In genomic region chr1:58031160-58031769, GRCm38 (mm10) we compare ENCODE assay signal across 8 mouse cellular contexts. TPM values are rescaled to one million over a fixed set of nuclear protein-coding genes. Genes with fewer than 3 reads are reported as not detected.
A peak's percentile ranks its signal among the peaks of the same experiment; 100 is the strongest.
DNase-seq lines count a peak whose midpoint lies in the region; ATAC-seq and TF ChIP-seq lines count a peak whose summit lies in the region.

No protein-coding gene starts in this region.

- POLR2A ChIA-PET in Patski (lab: Charles Lee) = interaction anchor here (0.7 kb wide), 1 partner anchor 261 kb away, joined by 3 read pairs; no protein-coding TSS in a partner anchor

- no peaks in the 10 kb centered on the region for H3K9me3 ChIP-seq in intestine, embryonic 15.5 days
- H3K9me3 ChIP-seq in limb, embryonic 13.5 days = no peaks in the 10 kb centered on the region

- DNase-seq in A20 (ENCODE audit: low read depth, low spot score) (peak; percentile 66), Patski (ENCODE audit: low read depth, low spot score) (peak; percentile 41)
- DNase-seq in cerebellum, adult 9-10 months = peak; percentile 52
- DNase-seq in gastrocnemius, adult 2 months = peak; percentile 75
- DNase-seq in naive thymus-derived CD4-positive, alpha-beta T cell, adult 2 months (ENCODE audit: low read depth) = peak; percentile 71
- peak; percentile 76 for DNase-seq in thymus, postnatal 0 days (ENCODE audit: low spot score)

- TF ChIP-seq CTCF in Patski (IDR thresholded peaks at IDR 0.05) = peak; percentile 88
- peak; percentile 79 for TF ChIP-seq CTCF in gastrocnemius, adult 2 months (IDR thresholded peaks at IDR 0.05)

- no peak overlapping the region for H3K4me2 ChIP-seq in intestine, embryonic 15.5 days (replicated peaks)
- H3K4me2 ChIP-seq in limb, embryonic 13.5 days (replicated peaks) = no peak overlapping the region

- no peak for ATAC-seq in Patski
- peak; percentile 47; the same call in 1 of the 2 replicates for ATAC-seq in intestine, embryonic 15.5 days
- ATAC-seq in limb, embryonic 13.5 days (ENCODE audit: low FRiP score, low read depth) = peak; percentile 55; the same call in 1 of the 2 replicates

- in situ Hi-C loops in Patski (cut with MboI; ENCODE audit: low pct_unique_long_range_greater_than_20kb) = loop anchor here (5.0 kb wide), 1 partner anchor 604 kb away; no protein-coding TSS in a partner anchor

- H3K4me3 ChIP-seq in gastrocnemius, adult 2 months = peak overlapping the region; percentile 87
- no peak overlapping the region for H3K4me3 ChIP-seq in intestine, embryonic 15.5 days (replicated peaks)
- H3K4me3 ChIP-seq in limb, embryonic 13.5 days = no peak overlapping the region

- H3K9ac ChIP-seq in intestine, embryonic 15.5 days = no peak overlapping the region
- H3K9ac ChIP-seq in limb, embryonic 13.5 days = no peak overlapping the region

- WGBS in intestine, embryonic 15.5 days = 62% methylated on average over 10 of the region's 10 CpGs
- 66% methylated on average over 10 of the region's 10 CpGs for WGBS in limb, embryonic 13.5 days

- H3K27ac ChIP-seq in gastrocnemius, adult 2 months = peak overlapping the region; percentile 94
- no peak overlapping the region for H3K27ac ChIP-seq in intestine, embryonic 15.5 days
- H3K27ac ChIP-seq in limb, embryonic 13.5 days = no peak overlapping the region

- no peaks in the 10 kb centered on the region for H3K36me3 ChIP-seq in intestine, embryonic 15.5 days
- 0 out of 2 replicates have a peak, but pooled peaks cover under 1% of the 10 kb centered on the region for H3K36me3 ChIP-seq in limb, embryonic 13.5 days

- H3K27me3 ChIP-seq in Patski = no peaks in the 10 kb centered on the region
- no peaks in the 10 kb centered on the region; the same call in 1 of the 2 replicates for H3K27me3 ChIP-seq in intestine, embryonic 15.5 days (replicated peaks)
- H3K27me3 ChIP-seq in limb, embryonic 13.5 days = no peaks in the 10 kb centered on the region

- peaks cover 15% of the 10 kb centered on the region for H3K4me1 ChIP-seq in intestine, embryonic 15.5 days (replicated peaks)
- peaks cover 17% of the 10 kb centered on the region for H3K4me1 ChIP-seq in limb, embryonic 13.5 days

- CTCF ChIA-PET in Patski (lab: Charles Lee) = interaction anchor here (0.9 to 2.3 kb wide), 6 partner anchors 11 to 603 kb away, joined by 3 to 5 read pairs (median 4); partner anchors contain the start of gene Kctd18

- intact Hi-C loops in gastrocnemius, adult 2 months (cut with DNase I) = loop anchor here (2.0 kb wide), 1 partner anchor 602 kb away; no protein-coding TSS in a partner anchor

RNA-seq across cellular contexts. Expression of gene Aox1, which starts 1.5 kb away (rescaled TPM):
- polyA plus RNA-seq in Patski (2021) = 12.8 TPM
- 10 to 100 TPM in 1 of 2 experiments, 1 to 10 TPM in 1; 8.2 to 10.8 TPM for total RNA-seq in gastrocnemius, adult 2 months (2021)
- polyA plus RNA-seq in intestine, embryonic 15.5 days (2015; fragmentation: Nextera tagmentation; extraction: Ambion mirVana) = 0.08 and 0.13 TPM in 2 replicates
- 0.36 and 0.38 TPM in 2 replicates for polyA plus RNA-seq in limb, embryonic 13.5 days (2015; fragmentation: Nextera tagmentation; extraction: Ambion mirVana)
- 0.51 and 0.57 TPM in 2 replicates for polyA plus RNA-seq in thymus, postnatal 0 days (2015; fragmentation: Nextera tagmentation; extraction: Ambion mirVana)

RNA-seq across cellular contexts. Expression of gene Kctd18, which starts 12.5 kb away (rescaled TPM):
- polyA plus RNA-seq in Patski (2021) = 24.1 TPM
- 1 to 10 TPM; 5.7 to 7.0 TPM for total RNA-seq in gastrocnemius, adult 2 months (2021)
- polyA plus RNA-seq in intestine, embryonic 15.5 days (2015; fragmentation: Nextera tagmentation; extraction: Ambion mirVana) = 10.0 and 10.4 TPM in 2 replicates
- 23.5 and 24.2 TPM in 2 replicates for polyA plus RNA-seq in limb, embryonic 13.5 days (2015; fragmentation: Nextera tagmentation; extraction: Ambion mirVana)
- 18.3 and 20.1 TPM in 2 replicates for polyA plus RNA-seq in thymus, postnatal 0 days (2015; fragmentation: Nextera tagmentation; extraction: Ambion mirVana)

RNA-seq across cellular contexts. Expression of gene Sgo2a, which starts 35.5 kb away (rescaled TPM):
- polyA plus RNA-seq in Patski (2021) = 12.0 TPM
- under 1 TPM; 0.13 to 0.56 TPM for total RNA-seq in gastrocnemius, adult 2 months (2021)
- 12.1 and 16.0 TPM in 2 replicates for polyA plus RNA-seq in intestine, embryonic 15.5 days (2015; fragmentation: Nextera tagmentation; extraction: Ambion mirVana)
- 19.7 and 20.2 TPM in 2 replicates for polyA plus RNA-seq in limb, embryonic 13.5 days (2015; fragmentation: Nextera tagmentation; extraction: Ambion mirVana)
- 16.9 and 18.6 TPM in 2 replicates for polyA plus RNA-seq in thymus, postnatal 0 days (2015; fragmentation: Nextera tagmentation; extraction: Ambion mirVana)
